Mouse (Mus musculus) adrenal gland, postnatal 25 days (tissue): ENCODE data around the gene Btbd9. TPM values are rescaled to one million over a fixed set of nuclear protein-coding genes. Genes with fewer than 3 reads are reported as not detected.

Experiments used
- DNase-seq: peaks from one replicate; pipeline ENCODE4 v3.0.0; 2021; ENCODE audit warnings: mixed read lengths
- total RNA-seq: library from RNA; stranded (reverse); gene quantifications from 2 replicates; pipeline ENCODE4 v1.2.3, GENCODE M21; 2021

Gene Btbd9
- total RNA-seq, 1 experiment from 2014 or later = 41.3 TPM

DNA sequence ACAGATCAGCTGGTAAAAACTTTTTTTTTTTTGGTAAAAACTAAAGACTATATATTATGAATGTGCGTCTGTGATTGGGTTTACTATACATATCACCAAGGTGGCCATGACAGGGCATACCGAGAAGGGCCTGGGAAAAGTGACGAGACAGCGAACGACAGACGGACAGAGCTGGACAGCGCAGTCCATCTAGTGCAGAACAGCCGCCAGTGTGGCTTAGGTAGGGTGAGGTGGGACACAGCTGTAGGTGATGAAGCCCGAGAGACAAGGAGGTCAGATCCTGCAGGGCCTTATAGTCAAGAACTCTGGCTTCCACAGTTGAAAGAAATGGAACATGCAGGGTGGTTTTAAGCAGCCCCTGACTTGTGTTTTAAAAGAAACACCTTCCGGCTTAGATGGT is 94.9 kb downstream of the Btbd9 start:
- DNase-seq = no peak

GRCm38 (mm10) chr17:30480381-30480780 is 95.9 kb downstream of the Btbd9 start:
- no peak for DNase-seq

- DNase-seq = no peak
These were observed 98.1 kb downstream of the Btbd9 start for GRCm38 (mm10) chr17:30478181-30478580.

DNA sequence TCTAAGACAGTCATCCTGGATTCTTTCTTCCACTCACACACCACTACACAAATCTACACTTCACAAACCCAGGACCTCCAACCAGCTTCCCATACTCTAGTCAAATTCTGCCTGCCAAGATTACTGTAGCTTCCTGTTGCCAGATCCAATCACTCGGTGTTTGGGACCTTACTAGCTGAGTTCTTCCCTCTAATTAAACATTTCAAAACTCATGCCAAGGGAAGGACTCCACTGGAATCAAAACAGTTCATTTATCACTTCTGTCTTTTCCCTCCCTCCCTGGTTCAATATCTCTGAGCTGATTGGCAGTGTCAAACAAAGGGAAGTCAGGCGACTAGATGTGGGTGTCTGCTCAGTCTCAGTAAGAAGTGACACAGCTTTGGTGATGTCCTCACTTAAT is 101.7 kb downstream of the Btbd9 start:
- DNase-seq = no peak

DNA sequence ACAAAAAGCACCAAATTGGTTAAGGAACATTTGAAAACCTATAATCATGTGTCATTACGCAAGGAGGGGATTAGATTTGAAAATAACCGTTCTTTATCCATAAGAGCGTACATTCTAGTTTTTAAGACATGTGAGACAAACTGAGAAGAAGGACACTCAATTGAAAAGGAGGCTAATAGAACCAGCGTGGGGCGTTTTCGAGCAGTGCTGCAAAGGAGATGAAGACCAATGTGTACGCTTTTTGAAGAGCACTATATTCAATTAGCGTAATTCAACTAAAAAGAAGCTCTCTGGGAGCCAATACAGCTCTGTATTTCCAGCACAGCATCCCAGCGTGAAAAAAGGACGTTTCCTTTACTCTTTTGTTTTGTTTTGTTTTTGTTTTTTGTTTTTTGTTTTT is 103.5 kb downstream of the Btbd9 start:
- no peak for DNase-seq

- no peak for DNase-seq
These were observed 104.8 kb downstream of the Btbd9 start for GRCm38 (mm10) chr17:30471512-30471911.

GRCm38 (mm10) chr17:30470790-30471189 is 105.5 kb downstream of the Btbd9 start:
- DNase-seq = peak; percentile 22

GRCm38 (mm10) chr17:30470286-30470685 is 106.0 kb downstream of the Btbd9 start:
- no peak for DNase-seq

DNA sequence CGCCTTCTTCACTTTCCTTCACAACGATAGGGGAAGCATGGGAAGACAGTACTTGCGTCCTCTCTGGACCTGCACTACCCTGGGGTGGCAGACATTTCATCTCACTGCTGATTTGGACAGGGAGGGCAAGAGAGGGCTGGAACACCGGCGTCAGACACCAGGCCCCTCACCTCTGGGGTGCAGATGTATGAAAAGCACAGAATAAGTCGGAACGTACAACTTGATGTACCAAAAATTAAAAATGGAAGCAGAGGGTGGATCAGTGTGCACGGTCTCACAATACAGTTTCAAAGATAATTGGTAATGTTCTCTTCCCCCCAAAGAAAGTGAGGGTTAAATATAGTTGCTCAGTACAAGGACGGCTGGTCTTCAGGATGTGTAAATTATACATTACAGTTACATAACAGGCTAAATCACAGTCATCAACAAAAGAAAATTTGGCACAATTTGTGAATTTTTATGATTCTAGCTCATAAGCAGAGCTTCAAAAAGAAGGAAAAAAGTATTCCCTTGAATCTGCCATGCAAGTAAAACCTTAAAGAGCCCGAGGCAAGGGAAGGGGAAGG is 106.7 kb downstream of the Btbd9 start:
- DNase-seq = no peak

GRCm38 (mm10) chr17:30468368-30468767 is 107.9 kb downstream of the Btbd9 start:
- no peak for DNase-seq

- no peak for DNase-seq
These were observed 108.6 kb downstream of the Btbd9 start for GRCm38 (mm10) chr17:30467566-30468213.

DNA sequence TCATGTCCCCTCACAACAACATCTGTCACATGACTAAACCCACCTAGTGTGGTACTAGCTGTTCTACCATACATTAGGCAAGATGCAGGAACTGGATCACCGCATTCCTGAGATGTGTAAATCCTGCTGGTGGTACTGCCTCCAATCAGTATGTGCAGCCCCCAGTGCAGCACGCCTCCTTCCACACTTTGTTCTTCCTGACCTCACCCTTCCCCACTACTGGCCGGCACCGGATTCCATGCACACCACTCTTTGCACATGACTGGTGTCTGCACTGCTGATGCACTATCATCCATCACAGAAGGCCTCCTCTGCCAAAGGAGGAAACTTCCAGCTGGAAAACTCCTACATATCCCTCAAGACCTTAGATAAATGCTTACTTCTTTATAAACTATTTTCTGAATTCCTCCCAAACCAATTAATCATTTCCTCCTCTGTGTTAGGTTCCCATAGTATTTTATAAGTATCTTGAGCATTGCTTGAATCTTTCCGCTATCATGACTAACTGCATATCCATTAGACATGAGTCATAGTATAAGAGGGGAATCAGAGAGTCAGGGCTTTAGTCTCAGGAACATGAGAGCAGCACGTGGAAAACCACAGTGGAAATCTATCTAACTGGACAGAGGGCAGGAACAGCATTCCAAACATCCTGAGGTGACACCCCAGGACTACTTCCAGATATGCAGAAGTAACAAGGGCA is 111.1 kb downstream of the Btbd9 start:
- DNase-seq = no peak

- no peak for DNase-seq
These were observed 112.0 kb downstream of the Btbd9 start for GRCm38 (mm10) chr17:30464240-30464745.

GRCm38 (mm10) chr17:30460727-30461349 is 115.5 kb downstream of the Btbd9 start:
- no peak for DNase-seq

- DNase-seq = no peak
These were observed 116.6 kb downstream of the Btbd9 start for GRCm38 (mm10) chr17:30459706-30460105.

GRCm38 (mm10) chr17:30458926-30459325 is 117.4 kb downstream of the Btbd9 start:
- DNase-seq = no peak

DNA sequence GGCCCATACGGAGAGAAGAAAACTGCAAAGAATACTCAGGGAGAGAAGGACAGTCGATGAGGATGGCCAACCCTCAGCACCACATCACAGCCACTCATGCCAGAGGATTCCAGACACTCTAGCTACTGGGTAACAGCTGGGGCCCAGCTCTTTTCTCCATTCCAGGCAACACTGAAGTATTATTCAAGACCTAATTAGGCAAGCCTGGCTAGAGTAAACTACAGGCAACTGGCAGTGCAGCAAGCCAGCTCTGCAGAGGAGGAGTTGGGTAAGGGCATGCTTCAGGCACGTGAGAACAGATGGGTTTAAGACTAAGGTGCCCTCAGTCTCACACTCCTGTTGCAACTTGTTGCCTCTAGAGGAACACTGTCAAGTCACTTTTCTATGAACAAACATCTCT is 118.0 kb downstream of the Btbd9 start:
- peak; percentile 28 for DNase-seq

GRCm38 (mm10) chr17:30457486-30457885 is 118.8 kb downstream of the Btbd9 start:
- DNase-seq = no peak

- DNase-seq = no peak
These were observed 120.0 kb downstream of the Btbd9 start for GRCm38 (mm10) chr17:30456293-30456692.

DNA sequence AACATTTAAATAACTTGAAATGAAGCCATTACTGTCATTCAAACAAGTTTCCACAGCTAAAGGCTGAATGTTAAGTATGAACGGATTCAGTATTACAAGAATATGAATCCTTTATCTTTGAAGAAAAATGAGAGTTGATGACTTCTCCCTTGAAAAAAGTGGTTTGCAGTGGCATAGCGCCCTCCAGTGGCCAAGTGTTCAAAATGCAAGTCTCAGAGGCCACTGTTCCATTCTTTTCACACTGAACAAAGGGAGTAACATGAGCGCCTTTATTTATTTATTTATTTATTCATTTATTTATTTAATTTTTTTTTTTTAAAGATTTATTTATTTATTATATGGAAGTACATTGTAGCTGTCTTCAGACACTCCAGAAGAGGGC is 121.4 kb downstream of the Btbd9 start:
- peak; percentile 78 for DNase-seq

DNA sequence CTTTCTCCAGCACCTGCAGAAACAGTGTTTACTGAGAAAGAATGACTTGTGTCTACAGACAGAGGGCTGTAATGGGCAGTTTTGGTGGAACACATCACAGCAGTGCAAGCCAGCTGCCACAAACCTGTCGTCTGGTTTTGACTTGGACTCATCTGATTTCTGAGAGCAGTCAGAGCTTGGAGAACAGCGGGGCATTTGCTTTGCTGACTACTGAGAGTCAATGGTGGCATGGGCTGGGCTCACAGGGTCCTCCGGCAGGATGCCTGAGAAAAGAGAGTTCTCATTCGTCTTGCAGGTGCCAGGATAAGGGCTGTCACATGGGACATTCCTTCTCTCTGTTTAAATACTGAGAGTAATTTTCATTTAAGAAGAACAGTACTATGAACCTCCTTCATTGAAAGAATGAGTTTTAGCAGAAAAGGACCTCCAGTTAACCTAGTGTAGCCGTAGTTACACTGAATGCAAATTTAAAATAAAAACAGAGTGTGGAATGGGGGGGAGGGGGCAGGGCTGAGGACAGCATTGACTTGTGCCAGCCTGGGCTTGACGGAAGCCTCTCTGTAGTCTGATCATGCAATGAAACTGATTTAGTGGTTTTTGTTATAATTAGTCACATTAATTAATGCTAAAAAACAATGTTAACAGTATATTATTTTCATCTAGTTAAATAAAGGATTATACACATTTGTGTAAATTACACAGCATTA is 122.0 kb downstream of the Btbd9 start:
- no peak for DNase-seq

DNA sequence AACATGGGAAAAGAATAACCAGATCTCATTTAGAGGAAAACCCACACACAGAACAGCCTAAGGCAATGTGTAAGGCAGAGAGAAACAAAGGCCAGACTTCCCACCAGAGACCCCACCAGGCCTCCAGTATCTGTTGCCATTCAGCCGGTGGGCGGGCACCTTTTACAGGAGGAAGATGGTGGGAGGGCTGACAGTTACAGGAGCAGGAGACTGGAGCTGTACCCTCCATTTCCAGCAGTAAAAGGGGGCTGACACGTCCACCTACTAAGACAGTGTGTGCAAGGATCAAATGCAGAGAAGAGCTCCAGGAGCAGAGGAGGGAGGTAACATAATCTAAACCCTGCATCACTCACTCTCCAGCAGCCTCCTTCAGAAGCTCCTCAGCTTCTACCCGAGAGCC is 123.0 kb downstream of the Btbd9 start:
- DNase-seq = no peak
